Mouse (Mus musculus) urinary bladder, postnatal 4 days (tissue): Measurements from ENCODE around the gene Spred3.
A peak's percentile ranks its signal among the peaks of the same experiment; 100 is the strongest.
"Not testable (repeated sequence)": the region's sequence is repeated elsewhere in the genome, so short reads cannot be mapped to it uniquely, and the experiment has no call there.

Source experiments
- DNase-seq, 2 experiments: peaks; one replicate each; pipeline ENCODE4 v3.0.0; 2021 to 2022; ENCODE audit warnings: low spot score in 2 of 2

The Spred3 gene

GRCm38 (mm10) chr7:29169231-29170065 lies 763 bp downstream of the Spred3 start:
- peak; percentile 75 to 86 for DNase-seq

DNA sequence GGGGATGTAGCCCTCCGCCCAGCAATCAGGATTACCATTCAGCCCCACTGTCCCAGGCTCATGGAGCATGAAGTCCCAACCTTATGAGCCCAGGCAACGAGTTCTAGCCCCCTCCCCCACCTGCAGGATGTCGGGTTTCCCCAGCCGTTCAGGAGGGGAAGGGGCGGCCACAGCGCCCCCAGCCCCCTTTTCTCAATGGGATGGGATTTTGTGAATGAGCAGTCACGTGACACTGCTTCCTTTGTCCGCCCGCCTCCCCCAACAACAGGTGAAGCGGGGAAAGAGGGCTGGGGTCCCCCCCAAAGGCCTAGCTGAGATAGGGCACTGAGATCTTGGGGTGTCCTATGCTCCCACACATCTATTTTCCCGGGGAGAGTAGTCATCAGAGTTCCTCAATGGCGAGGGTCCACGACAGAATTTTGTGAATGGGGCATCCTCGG lies 1.4 kb downstream of the Spred3 start:
- no peak for DNase-seq

DNA sequence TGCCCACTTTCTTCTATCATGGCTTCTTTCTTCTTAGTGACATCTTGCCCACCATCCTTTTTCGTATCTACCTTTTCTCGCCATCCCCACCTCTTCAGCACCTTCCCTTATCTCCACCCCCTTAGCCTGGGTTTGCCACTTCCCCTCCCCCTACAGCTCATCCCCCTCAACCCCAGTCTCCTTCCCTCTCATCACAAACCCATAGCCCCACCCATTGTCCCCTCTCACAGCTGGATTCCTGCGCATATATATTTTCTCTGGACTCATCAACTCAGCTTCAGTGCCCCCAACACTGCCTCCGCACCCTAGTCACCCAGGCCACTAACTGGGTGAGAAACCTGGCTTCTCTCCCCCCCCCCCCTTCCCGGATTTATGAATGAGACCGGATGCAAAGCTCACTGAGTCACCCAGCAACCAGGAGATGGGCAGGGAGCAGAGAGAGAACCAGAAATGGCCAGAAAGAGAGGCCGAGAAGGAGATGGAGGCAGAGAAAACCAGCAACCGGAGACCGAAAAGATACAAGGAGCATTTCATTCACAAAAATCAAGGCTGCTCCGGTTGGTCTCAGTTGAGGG lies 2.0 kb downstream of the Spred3 start:
- no peak for DNase-seq

DNA sequence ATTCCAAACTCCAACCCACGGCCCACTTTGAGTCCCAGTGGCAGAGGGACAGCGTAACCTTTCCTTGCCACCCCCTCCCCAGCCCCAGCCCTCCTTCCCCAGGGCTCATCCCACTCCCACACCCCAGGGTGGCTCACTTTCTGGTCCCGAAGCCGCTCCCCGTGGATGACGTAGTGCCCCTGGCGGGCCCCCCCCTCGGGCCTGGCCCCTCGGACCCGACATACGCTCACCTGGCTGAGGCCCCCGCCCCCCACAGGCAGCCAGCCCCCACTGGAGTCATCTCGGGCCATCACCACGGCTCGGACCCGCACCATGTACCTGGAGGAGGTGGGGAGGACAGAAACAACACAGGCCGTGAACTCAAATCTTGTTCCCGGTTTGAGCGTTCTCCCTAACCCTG lies 2.6 kb downstream of the Spred3 start:
- no peak for DNase-seq

- DNase-seq, result peak; percentile 38 to 64
These were observed 7.3 kb downstream of the Spred3 start for GRCm38 (mm10) chr7:29162750-29163525.

DNA sequence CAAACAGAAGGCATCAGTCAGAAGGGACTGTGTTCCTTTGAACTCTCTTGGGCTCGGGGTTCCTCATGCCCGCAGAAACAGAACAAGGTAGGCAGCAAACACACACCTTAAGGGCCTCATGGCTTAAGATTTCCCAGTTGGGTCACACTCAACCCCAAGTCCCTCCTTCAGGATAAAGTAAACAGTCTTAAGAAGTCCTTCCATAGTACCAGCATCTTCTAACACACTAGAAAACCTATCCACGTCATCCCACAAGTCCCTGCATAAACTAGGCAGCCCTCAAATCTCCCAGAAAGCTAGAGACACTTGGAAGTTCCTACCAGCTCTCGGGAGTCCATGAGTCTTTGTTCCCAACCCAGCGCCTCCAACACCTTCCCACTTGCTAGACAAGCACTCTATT lies 7.9 kb downstream of the Spred3 start:
- no peak for DNase-seq

GRCm38 (mm10) chr7:29158264-29158663 lies 11.9 kb downstream of the Spred3 start:
- no peak for DNase-seq

DNA sequence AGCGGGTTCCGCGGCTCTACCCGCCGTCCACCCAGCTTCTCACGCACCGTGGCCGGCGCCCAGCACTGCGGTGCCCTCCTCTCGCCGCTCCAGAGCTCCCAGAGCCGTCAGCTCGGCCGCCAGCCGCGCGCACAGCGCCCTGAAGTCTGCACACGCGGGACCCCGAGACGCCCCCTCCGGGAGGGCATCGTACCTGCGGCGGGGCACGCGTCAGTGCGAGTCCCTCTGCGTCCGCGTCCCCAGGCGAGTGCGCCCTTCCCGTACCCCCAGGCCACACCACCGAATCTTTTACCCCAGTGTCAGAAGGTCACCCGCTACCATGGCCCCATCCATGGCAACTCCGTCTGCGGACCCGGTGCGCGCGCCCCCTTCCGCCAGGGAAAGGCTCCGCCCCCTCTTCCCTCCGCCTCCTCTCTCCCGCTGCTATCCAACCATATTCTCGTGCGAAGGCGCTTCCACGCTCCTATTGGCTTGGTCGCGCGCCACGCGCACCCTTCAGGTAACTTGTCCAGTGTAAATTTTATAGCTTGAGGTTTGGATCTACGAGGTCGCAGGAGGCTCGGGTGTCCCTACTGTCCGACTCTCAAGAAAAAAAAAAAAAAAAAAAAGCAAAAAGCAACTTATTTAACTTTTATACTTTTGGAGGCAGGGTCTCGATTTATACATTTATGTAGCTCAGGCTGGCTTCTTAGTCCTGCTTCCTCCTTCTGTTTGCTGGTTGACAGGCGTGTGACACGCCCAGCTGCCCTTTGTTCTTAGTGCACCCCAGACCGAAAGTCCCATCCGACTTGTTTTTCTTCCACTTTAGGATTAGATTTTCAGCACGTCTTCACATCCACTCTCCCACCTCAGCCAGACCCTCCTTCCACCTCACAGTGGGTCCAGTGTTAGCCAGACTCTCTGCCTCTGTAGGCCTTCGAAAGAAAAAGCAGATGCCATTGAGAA lies 14.1 kb downstream of the Spred3 start, which contains the start of gene Fam98c:
Gene Fam98c, minus strand, starts transcription at position 397 of the 945 bp plus-strand sequence.
- peak; percentile 76 to 85 for DNase-seq

DNA sequence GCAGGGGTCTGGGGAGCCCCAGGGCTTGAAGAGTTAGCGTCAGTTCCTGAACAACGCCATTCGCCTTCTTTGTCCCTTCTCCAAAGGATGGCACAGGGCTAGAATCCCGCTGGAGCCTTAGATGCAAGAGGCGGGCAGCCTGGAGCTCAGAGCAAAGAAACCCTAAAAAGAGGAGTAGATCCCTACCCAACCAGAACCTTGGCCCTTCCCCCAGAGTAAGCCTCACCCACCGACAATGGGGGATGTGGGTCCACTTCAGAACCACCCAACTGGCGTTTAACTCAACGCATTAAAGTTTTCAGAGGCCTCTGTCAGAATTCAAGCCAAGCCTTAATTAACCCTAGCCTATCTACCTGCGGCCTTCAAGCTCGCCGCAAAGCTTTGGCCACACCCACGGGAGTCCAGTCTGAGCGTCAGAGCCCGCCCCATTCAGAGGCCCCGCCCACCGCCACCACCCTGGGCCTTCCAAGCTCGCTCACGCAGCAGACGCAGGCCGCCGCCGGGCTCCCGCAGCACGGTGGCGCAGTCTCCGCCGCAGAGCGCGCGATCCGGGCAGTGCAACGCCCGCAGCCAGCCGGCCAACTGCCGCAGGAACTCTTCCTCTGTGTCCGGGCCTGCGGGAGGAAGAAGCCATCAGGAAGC lies 14.9 kb downstream of the Spred3 start:
- peak; percentile 78 to 90 for DNase-seq

DNA sequence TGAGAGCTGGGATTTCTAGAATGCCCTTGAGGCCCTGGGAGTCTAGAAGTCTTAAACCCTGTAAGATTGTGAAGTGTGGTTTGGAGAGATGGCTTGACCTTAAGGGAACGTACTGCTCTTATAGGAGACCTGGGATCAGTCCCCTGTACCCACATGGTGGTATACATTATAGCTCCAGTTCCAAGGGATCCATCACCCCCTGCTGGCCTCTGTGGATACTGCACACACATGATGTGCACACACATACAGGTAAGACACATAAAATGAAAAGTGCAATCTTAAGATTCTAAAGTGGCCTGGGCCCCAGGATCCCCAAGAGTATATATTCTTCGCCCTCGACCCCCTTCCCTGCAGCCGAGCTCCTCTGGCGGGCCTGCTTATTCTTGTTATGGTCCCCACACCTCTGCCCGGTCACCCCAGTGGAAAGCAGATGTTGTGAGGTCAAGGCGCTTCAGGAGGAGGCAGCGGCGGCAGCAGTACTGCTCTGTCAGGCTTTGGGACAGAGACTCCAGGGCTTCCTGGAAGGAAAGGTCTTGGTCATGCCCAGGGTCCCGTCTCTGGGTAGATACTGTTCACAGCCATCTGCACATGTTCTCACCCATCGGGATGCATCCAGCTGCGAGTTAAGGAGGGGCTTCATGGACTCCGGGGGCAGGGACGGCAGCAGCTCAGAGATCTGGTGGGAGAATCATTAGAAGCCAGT lies 16.0 kb downstream of the Spred3 start:
- DNase-seq, result no peak

- no peak for DNase-seq
These were observed 18.7 kb downstream of the Spred3 start for GRCm38 (mm10) chr7:29151486-29151885.

DNA sequence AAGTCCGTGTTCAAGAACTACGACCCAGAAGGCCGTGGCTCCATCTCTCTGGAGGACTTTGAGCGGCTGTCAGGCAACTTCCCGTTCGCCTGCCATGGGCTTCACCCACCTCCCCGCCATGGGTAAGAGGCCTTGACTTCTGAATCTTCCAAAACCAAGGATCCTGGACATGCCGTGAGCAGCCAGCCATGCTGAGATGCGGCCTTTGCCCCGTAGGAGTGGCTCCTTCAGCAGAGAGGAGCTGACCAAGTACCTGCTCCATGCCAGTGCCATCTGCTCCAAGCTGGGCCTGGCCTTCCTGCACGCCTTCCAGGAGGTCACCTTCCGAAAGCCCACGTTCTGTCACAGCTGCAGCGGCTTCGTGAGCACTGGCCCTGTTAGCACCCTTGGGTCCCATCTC lies 21.4 kb downstream of the Spred3 start:
- no peak for DNase-seq

DNA sequence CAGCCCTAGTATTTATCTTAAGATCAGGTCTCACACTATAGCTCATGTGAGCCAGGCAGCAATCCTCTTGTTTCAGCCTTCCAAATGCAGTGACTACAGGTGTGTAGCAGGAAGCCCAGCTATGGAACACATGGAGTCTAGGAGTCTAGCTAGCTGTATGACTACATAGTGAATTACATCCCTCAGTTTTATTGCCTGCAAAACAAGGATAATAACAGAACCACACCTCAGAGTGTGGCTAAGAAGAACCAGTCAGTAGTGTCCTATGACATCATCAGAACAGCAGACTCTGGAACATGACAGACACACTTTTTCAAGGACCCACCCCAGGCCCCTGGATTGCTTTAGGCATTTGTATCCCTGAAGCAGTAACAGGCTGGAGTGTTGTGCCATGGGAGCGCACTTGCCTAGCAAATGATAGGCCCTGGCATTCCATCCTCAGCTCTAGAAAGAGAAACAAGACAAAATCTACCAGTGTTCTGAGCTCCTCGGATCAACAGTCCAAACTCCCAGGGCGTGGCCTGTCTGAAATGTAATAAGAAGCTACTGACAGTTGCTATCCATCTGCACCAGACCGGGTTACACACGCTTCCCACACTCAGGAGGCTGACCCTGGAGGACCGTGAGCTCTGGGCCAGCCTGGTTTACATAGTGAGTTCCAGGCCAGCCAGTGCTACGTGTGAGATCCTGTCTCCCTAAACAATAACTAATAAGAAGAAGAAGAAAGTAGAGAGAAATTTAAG lies 23.4 kb downstream of the Spred3 start:
- no peak for DNase-seq

GRCm38 (mm10) chr7:29144006-29144405 lies 26.2 kb downstream of the Spred3 start:
- DNase-seq, result no peak

GRCm38 (mm10) chr7:29141416-29141815 lies 28.8 kb downstream of the Spred3 start:
- no peak for DNase-seq

- DNase-seq, result not testable (repeated sequence)
These were observed 31.0 kb downstream of the Spred3 start for GRCm38 (mm10) chr7:29139237-29139636.

DNA sequence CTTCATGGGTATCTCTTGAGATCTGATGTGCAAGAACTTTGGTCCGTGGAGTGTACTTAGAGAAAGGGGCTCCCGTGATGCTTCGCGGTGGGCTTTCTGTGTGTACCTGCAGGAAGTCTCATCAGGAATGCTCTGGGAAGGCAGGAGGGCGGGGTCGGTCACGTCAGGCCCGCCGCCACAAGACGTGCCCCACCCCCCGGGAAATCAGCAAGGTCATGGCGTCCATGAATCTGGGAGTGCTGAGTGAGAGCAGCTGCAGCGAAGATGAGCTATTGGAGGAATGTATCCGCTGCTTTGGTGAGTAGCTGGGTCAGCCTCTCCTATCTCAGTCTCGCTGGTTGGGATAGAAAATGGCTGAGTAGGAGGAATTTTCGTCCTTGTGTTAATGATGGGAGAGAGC lies 32.8 kb downstream of the Spred3 start:
- DNase-seq, result no peak

- DNase-seq, result no peak
These were observed 35.4 kb downstream of the Spred3 start, which contains the start of gene Rasgrp4 for GRCm38 (mm10) chr7:29134693-29135386. Gene Rasgrp4 (plus strand): TSS chr7:29134851.

GRCm38 (mm10) chr7:29134230-29134629 lies 36.0 kb downstream of the Spred3 start:
- DNase-seq, result no peak
